Mouse (Mus musculus) T-helper 2 cell (primary cell): ENCODE results near the gene Nupl1.

Source experiments
- in situ Hi-C: fragments of 300-600 bp; cut with MboI, MseI; formaldehyde crosslinking; loops from one replicate; pipeline ENCODE4 v1.15.1; 2025; ENCODE audit warnings: high pct_unique_total_duplicates

Nupl1 gene

GRCm38 (mm10) chr14:60251281-60252003 is at the start of gene Nupl1, which contains the start of gene Gm49336:
Nupl1 (minus strand) TSS chr14:60251431.
Gm49336 (minus strand) TSS chr14:60251507.
- in situ Hi-C loops, result loop anchor here (10.0 kb wide), 1 partner anchor 463 kb away; no protein-coding TSS in a partner anchor

GRCm38 (mm10) chr14:60301024-60301423 is 49.8 kb upstream of the Nupl1 start:
- in situ Hi-C loops, result loop anchor here (10.0 kb wide), 1 partner anchor 496 kb away; no protein-coding TSS in a partner anchor

GRCm38 (mm10) chr14:60300224-60300991 is 49.2 kb upstream of the Nupl1 start:
- in situ Hi-C loops, result loop anchor here (10.0 kb wide), 1 partner anchor 496 kb away; no protein-coding TSS in a partner anchor

- in situ Hi-C loops, result no loop called here
Observed at GRCm38 (mm10) chr14:60295531-60295930, 44.3 kb upstream of the Nupl1 start.

- in situ Hi-C loops, result no loop called here
Observed at GRCm38 (mm10) chr14:60290363-60290762, 39.1 kb upstream of the Nupl1 start.

- in situ Hi-C loops, result no loop called here
Observed at GRCm38 (mm10) chr14:60286194-60286863, 35.1 kb upstream of the Nupl1 start.

- in situ Hi-C loops, result no loop called here
Observed at GRCm38 (mm10) chr14:60275301-60276276, 24.4 kb upstream of the Nupl1 start.

- in situ Hi-C loops, result no loop called here
Observed at GRCm38 (mm10) chr14:60273346-60273745, 22.1 kb upstream of the Nupl1 start.

GRCm38 (mm10) chr14:60269333-60269732 is 18.1 kb upstream of the Nupl1 start:
- in situ Hi-C loops, result no loop called here

GRCm38 (mm10) chr14:60264990-60265876 is 14.0 kb upstream of the Nupl1 start, which contains the start of gene Mtmr6:
Mtmr6 (plus strand) TSS chr14:60265228.
- in situ Hi-C loops, result no loop called here

GRCm38 (mm10) chr14:60262316-60262715 is 11.1 kb upstream of the Nupl1 start:
- in situ Hi-C loops, result no loop called here

GRCm38 (mm10) chr14:60257851-60258250 is 6.6 kb upstream of the Nupl1 start:
- in situ Hi-C loops, result loop anchor here (10.0 kb wide), 1 partner anchor 457 kb away; no protein-coding TSS in a partner anchor

GRCm38 (mm10) chr14:60257101-60257500 is 5.9 kb upstream of the Nupl1 start:
- in situ Hi-C loops, result loop anchor here (10.0 kb wide), 1 partner anchor 458 kb away; no protein-coding TSS in a partner anchor

- in situ Hi-C loops, result loop anchor here (10.0 kb wide), 1 partner anchor 458 kb away; no protein-coding TSS in a partner anchor
Observed at GRCm38 (mm10) chr14:60256356-60256755, 5.1 kb upstream of the Nupl1 start.

GRCm38 (mm10) chr14:60254774-60255173 is 3.5 kb upstream of the Nupl1 start:
- in situ Hi-C loops, result loop anchor here (10.0 kb wide), 1 partner anchor 460 kb away; no protein-coding TSS in a partner anchor

GRCm38 (mm10) chr14:60253466-60253865 is 2.2 kb upstream of the Nupl1 start:
- in situ Hi-C loops, result loop anchor here (10.0 kb wide), 1 partner anchor 461 kb away; no protein-coding TSS in a partner anchor

- in situ Hi-C loops, result loop anchor here (10.0 kb wide), 1 partner anchor 462 kb away; no protein-coding TSS in a partner anchor
Observed at GRCm38 (mm10) chr14:60252004-60253000, 1.1 kb upstream of the Nupl1 start.

GRCm38 (mm10) chr14:60250879-60251278 is 352 bp downstream of the Nupl1 start:
- in situ Hi-C loops, result loop anchor here (10.0 kb wide), 1 partner anchor 464 kb away; no protein-coding TSS in a partner anchor
